Mouse (Mus musculus) G1E-ER4 (cell line): ENCODE data around the gene Zc3h7b. TPM values are rescaled to one million over a fixed set of nuclear protein-coding genes. Genes with fewer than 3 reads are reported as not detected.

Source experiments
- GATA1 ChIP-seq: IDR thresholded peaks from one replicate; pipeline ENCODE4 v1.8.0; 2012; ENCODE audit warnings: low read length, inconsistent platforms
- polyA plus RNA-seq: library from polyadenylated mRNA; stranded (reverse); fragments of >175 nt; gene quantifications from 2 replicates; pipeline ENCODE4 v1.2.3, GENCODE M21; 2012

Gene Zc3h7b
- polyA plus RNA-seq, 1 experiment: 77.6 TPM

GRCm38 (mm10) chr15:81818404-81818803 lies 73.5 kb downstream of the Zc3h7b start:
- no peak for TF ChIP-seq GATA1

DNA sequence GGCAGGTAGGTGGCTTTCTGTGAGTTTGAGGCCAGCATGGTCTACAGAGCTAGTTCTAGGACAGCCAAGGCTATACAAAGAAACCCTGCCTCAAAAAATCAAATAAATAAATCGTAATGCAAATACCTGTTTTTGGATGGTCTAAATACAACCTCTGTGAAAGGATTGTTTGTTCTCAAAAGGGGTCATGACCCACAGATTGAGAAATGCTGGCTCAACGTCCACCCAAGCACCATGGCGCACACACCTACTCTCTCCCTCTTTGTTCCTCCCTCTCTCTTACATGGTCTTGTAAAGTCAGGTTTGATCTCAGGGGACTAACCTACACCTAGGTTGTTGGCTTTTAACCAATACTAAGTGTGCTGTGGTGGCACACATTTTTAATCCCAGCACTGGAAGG lies 77.8 kb downstream of the Zc3h7b start:
- no peak for TF ChIP-seq GATA1

DNA sequence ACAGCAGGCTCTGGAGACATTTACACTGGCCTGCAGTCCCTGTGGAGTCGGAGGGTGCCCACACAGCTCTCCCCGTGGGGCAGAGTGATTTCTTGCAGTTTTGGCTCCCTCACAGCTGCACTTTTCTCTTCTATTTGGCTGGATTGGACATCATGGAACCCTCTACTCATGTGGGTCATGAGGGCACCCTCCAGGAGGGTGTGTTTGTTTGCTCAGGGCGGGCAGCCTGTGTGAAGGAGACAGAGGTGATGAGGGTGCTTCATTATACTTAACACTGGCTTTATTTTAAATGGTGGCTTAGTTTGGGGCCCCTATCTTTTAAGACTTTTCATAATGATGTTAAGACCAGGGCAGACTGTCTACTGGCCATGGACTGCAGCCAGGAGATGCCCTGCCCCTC lies 80.0 kb downstream of the Zc3h7b start:
- no peak for TF ChIP-seq GATA1

DNA sequence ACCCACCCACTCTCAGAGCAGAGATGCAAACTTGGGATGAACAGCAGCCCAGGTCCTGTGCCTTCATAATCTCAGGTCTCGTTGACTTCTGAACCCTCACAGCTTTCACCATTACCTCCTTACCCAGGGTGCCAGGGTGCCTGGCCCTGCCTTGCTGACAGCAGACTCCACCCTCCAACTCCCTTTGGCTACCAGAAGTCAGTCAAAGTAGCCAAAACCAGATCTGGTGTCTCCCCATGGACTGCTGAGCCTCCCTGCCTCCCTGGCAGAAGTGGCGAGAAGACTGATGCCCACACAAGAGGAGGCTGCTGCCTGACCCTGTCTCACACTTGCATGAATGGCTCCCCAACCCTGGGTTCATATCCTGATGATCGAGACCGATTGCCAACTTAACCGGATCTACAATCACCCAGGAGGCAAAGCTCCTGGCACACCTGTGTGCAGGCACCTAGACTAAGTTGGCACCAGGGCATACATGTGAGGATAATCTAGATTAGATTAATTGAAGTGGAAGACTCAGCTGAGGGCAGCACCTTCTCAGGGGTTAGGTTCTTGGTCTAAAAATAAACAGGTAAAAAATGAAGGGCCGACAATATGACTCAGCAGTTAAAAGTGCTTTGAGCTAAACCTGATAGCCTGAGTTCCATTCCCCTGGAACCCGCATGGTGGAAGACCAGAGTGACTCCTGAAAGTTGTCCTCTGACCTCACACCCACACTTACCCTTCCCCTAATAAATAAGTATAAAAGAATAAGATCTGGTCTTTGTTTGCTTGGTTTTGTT lies 83.8 kb downstream of the Zc3h7b start:
- TF ChIP-seq GATA1: no peak

DNA sequence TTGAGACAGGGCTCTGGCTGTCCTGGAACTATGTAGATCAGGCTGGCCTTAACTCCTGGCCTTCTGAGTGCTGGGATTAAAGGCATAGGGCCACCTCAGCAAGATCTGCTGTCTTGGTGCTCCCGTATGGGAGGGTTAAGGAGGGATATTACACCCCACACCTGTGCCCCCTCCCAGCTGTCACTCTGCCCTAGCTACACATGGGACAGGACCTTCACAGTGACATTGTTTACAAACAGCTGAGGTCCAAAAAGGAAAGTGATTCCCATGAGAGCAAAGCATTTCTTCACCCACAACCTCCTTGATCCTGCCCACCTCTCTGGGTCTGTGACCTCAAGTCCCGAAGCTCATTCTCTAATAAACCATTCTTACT lies 84.3 kb downstream of the Zc3h7b start:
- no peak for TF ChIP-seq GATA1

- no peak for TF ChIP-seq GATA1
These were observed 85.7 kb downstream of the Zc3h7b start for GRCm38 (mm10) chr15:81830530-81830929.

DNA sequence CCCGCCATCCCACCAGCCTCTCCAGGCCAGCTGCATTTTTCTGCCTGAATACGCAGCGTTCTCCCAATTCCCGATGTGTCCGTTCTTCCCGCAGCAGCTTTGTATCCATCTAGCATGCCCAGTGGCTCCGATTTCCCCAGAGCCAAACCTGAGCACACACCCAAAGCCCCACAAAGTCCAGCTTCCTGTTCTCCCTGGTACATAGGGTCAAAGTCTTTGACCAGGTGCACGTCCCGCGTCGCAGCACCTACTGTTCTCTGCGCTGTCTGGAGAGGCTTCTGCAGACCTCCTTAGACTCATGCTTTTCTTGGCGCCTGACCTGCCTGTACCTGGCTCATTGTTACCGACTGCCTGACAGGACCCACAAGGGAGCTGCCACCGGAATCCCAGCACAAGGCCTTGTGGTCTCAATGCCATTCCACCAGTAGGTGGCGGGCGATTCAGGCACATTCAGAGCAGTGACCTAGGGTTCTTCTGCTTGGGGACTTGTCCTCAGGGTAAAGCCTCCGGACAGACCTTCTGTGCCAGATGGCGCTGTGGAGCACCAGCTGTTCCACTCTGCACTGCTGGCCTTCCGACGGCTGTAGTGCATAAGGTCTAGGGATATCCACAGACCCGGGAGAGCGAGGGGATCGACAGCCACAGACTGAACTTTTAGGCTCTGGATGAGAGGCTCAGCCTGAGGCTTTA lies 86.4 kb downstream of the Zc3h7b start:
- no peak for TF ChIP-seq GATA1

- no peak for TF ChIP-seq GATA1
These were observed 87.4 kb downstream of the Zc3h7b start for GRCm38 (mm10) chr15:81832219-81832618.

DNA sequence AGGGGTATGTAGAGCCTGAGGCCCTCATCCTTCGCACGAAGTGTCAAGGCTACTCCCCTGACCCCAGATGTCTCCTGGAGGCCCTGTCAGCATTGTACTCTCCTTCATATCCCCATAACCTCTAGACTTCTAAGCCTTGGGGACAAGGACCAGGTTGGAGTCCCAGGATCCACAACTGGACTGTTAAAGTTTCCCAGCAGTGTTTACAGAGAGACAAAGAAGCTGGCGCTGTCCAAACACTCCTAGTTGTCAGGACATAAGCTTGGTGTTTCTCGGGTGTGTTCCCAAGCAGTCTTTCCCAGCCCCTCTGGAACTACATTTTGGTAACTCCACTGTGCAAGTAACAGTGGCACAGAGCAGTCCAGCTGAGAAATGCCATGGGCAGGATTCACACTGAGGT lies 88.6 kb downstream of the Zc3h7b start:
- no peak for TF ChIP-seq GATA1

DNA sequence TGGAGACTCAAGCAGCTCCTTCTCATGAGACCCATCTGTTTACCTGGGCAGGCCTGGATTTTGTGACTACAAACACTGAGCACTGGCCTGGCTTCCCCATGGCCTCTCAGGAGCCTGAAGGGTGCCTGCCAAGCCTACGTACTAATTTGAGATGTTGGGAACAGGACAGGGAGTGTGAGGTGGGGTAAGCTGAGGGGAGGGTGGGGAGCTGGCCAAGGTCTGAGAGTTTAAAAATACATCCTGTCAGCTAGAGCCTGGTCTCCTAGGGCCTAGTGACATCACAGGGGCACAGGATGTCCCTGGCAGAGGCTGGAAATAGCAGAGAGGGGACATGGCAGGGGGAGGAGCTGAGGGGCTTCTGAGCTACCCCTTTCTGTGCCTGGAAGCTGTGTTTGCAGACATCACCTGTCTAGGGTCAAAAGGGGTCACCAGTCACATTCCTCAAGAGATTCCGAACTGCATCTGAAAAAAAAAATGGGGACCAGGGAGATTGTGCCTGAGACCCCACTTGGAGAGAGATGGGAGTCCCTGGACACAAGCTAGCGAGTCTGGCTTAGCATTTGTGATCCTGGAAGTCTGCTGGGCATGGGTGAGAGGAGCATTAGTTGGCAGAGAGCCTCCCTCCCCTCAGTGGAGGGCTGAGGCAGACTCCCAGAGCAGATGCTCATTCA lies 89.4 kb downstream of the Zc3h7b start:
- TF ChIP-seq GATA1: no peak

DNA sequence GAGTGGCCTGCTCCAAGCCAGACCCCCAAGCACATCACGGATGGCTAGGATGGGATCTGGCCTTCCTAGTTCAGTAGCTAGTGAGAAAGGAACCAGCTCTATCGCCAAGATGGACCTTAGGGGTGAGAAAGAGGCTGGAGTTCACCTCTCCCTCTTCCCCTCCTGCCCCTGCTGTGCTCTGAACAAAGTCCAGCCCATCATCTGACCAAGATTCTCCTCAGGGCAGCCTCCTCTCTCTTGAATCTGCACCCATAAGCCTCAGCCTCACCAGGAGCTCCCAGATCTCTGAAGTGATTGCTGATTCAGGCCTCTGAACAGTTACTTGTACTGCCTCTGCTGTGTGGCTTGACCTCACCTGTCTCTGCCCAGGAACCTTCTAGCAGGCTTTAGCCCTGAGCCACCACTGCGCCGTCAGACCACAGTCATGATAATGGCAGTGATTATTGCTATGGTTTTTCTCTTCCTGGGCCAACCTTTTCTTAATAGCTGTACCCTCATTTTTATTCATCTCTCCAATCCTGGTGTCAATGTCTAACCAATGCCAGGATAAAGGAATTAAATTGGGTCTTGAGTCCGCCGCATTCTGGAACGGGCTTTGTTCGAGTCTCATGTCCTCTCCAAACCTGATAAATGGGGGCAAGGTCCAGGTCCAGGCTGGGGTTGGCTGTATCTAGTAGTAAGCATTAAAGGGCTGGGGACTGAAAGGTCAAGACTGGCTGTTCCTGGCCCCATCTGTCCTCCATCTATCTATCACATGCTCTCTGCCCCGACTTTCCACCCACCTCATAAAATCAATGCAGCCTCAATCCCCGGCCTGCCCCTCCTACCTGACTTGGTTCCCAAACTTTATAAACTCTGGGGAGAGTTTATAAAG lies 90.4 kb downstream of the Zc3h7b start:
- TF ChIP-seq GATA1: no peak

DNA sequence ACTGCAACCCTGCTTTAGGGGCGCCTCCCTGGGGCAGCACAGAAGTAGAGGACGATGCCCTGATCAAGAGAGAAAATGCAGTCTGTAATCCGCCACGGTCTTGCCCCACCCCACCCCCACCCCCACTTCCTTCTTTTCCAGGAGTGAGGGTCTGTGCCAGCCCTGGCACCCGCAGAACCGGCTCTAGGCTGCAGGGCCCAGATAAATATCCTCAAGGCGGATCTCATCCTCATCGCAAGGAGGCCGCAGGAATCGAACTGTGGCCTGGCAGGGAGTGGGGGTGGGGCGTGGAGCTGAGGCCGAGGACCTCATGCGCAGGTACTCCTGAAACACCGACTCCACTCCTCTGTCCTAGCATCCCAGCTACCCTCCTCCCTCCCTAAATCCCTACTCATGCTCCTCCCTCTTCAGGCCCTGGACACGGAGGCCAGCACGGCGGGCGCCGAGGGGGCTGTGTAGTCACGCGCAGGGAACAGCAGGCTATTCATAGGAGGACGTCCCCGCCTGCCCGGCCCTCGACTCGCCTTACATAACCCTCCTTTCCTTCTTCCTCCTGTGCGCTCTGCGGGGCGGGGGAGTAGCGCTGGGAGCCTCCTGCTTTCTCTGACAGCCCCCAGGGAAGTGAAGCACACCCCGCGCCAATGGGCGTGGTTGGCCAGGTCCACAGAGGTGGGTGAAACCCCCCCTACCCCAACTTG lies 91.4 kb downstream of the Zc3h7b start:
- no peak for TF ChIP-seq GATA1

GRCm38 (mm10) chr15:81836966-81837920 lies 92.4 kb downstream of the Zc3h7b start:
- no peak for TF ChIP-seq GATA1
